Mouse (Mus musculus): ENCODE results near the gene Habp2.
A peak's percentile ranks its signal among the peaks of the same experiment; 100 is the strongest.

The Habp2 gene

DNA sequence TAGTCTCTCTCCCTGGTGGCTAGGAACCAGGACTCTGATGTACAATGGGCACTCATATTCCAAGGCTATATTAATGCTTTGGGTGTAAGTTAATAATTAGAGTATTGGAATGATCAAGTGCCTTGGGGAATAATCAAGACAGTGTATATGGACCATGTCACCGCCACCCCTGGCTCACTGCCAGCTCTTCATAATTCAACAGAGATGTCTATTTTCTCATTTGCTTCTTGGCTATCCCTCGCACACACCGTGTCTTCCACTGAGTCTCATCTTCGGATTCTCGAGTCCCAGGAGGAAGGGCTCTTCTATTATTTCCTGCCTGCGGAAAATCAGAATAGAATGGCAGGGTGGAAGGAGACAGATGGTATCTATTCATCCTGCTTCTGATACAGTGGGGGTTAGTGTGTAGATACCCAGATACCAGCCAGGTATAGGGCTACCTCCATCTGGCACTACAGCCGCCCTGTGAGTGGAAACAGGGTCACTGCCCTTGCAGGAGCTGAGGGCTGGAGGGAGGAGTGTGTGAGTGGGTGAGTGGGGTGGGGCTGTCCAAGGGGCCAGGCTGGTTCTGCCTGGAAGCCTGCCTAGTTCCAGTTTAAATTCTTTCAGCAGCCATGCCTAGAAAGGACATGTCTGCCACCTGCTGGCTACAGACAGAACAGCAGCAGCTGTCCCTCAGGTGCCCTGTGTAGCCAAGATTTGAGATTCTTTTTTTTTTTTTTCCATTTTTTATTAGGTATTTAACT lies 7.9 kb downstream of the Habp2 start:
- peak; percentile 34 for DNase-seq (ENCODE audit: low read depth, low spot score)

DNA sequence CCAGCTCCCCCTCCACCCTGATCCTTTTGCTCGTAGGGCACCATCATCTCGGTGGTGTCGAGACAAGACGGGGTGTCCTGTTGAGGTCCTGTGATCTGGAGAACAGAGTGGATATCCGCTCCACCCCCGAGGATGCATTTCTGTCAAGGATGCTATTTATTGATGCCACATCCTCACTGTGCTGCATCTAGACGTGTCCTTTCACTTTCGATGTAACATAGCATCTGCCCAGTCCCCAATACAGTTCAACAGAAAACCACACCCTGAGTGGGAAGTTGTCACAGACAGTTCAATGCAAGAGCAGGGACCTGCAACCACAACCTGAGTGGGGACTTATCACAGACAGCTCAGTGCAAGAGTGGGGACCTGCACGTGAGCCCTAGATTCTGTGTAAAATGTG lies 9.7 kb downstream of the Habp2 start:
- DNase-seq (ENCODE audit: low read depth, low spot score): no peak

DNA sequence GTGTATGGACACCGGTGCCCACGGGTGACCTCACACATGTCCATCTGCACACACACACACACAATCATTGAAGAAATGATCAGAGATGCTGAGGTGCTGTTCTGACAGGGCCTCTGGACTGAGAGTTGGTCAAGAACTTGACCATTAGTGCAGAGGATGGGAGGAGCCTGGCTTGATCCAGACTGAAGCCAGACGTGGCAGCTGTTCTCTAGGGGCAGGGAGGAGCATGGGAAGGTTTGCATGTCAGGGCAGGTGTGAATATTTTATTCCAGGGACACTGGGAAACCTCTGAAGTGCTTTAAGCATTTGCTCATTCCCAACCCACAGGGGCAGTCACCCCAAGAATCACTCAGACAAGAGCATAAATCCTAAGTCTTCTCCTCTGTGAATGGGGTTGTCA lies 10.3 kb downstream of the Habp2 start:
- no peak for DNase-seq (ENCODE audit: low read depth, low spot score)

DNA sequence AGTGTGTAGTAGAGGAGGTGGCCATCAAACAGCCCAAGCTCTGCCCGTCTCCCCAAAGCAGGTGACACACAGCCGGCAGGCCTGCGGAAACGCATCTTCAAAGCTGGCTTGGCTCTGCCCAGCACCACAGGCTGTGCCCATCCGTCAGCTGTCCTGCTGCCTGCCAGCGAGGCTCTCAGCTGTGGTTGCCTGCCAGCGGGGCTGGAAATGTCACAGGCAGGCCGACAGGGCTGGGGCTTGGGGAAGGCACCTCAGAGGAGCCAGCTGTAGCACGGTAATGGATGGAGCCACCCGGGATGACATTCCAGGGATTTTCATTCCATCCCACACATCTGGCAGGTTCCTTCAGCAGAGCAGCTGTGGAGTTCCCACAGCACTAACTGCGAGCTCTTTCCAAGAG lies 13.9 kb downstream of the Habp2 start:
- DNase-seq (ENCODE audit: low read depth, low spot score): no peak

DNA sequence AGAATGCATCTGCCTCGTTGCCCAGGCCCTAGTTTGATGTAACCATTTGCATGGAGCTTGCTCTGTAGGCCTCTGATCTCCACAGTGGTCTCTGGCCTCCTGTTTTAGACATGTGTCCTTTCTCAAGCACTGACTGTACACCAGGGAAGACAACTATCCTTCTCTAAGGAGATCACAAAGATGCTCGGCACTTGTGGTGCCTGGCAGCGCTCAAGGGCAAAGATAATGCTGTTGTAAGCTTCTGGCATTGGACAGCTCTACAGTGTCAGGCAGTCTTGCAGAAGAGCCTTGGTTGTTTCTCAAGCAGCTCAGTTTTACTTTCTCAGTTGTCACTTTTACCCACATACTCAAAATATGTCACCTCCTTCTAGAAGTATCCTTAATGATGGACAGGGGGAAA lies 29.6 kb downstream of the Habp2 start:
- no peak for DNase-seq (ENCODE audit: low read depth, low spot score)

DNA sequence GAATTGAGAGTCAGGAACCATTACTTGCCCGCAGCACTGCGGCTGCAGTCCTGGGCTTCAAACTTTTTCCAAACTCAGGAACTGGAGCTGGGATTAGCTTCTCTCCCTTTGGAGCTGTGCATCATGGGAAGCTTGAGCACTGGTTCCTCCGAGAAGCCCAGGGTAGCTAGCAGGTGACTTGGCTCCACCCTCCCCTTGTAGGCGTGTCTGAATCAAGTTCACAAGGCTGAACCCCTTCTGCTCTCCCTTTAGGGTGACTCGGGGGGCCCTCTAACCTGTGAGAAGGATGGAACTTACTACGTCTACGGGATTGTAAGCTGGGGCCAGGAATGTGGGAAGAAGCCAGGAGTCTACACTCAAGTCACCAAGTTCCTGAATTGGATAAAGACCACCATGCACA lies 32.3 kb downstream of the Habp2 start:
- DNase-seq (ENCODE audit: low read depth, low spot score): no peak

DNA sequence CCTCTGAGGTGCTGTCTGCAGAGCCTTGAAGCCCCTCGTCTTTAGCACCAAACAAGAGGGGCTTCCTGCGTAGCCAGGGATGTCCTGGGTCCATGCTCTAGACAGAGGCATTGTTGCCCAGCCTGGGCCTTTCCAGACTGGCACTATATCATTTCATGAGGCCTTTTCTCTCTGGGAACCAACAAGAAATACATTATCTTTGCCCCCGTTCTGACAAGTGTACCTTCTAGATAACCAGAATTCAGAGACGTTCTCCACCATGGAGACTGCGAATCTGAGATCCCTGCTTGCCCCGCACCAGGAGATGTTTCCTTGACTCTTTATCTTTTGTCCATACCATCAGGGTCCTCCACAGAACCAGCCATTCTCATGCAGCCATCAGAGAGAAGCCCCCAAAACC lies 32.7 kb downstream of the Habp2 start:
- DNase-seq (ENCODE audit: low read depth, low spot score): no peak

DNA sequence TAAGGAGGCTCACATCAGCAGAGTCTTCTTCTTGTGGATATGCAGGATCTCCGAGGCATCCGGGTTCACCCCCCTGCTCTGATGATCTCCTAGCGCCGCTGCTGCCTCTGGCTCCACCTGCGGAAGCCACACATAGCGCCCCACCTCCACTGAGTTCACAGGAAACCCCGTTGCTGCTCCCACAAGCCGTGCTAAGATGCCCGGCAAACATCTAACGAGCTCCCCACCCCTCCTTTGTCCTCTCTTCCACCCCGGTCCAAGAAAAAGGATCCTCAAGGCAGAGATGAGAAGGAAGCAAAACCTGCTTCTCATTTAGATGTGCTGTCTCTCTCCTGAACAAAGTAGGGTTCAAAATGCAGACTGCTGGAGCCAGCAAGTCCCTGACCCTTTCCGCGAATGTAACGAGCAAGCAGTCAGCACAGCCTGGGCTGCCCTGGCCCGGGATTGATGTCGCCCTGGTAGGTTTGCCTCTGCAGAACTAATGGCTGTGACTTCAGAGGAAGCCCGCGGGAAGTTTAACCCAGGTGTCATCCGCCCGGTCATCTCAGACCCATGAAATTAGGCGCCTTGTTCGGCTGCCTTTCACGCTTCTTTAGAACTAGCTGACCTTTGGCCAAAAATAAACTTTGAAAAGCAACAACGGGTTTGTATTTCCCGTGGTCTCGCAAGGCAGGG lies 33.4 kb downstream of the Habp2 start:
- DNase-seq (ENCODE audit: low read depth, low spot score): no peak

DNA sequence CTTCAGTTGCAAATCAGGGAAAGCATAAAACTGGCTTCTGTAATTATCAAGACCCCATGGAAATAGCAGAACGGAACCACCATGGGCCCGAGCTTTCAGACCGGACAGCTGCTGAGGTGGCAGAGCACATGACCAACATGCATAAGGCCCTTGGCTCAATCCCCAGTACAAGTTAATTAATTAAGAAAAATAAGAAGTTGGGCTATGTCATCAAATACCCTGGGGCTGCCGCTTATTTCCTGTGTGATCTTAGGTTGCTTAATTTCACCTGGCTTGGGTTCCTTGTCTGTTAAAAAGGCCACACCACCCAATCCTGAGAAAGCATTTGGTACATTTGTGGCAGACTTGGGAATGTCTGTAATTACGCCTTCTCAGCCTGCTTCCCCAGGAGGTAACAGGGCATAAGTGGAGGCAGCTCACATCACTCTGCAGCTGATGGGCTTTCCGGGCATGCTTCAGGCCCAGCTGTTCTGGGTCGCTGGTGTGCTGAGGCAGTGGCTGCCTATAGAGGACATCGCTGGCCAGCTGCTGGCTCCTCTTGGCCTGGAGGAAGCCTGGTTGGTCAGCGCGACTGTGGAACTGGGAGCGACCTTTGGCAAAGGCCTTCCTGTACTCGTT lies 34.5 kb downstream of the Habp2 start:
- no peak for DNase-seq (ENCODE audit: low read depth, low spot score)

DNA sequence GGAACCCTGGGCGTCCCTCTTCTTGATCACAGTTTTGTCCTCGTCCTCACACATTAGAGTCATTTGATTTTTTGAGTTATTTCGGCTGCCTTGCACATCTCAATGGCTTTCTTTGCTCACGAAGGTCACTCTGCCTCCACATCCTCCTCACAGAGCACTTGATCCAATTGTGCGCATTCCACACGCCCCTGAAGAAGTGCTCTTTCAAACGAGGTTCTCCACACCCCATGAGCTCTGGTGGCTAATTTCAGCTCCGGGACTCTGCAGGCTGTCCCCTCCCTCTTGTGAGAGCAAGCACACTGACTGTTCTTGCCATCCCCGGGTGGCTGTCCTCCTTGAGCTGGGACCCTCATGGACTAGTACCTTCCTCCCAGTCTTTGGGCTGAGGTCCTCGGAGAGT lies 38.7 kb downstream of the Habp2 start:
- DNase-seq (ENCODE audit: low read depth, low spot score): no peak

DNA sequence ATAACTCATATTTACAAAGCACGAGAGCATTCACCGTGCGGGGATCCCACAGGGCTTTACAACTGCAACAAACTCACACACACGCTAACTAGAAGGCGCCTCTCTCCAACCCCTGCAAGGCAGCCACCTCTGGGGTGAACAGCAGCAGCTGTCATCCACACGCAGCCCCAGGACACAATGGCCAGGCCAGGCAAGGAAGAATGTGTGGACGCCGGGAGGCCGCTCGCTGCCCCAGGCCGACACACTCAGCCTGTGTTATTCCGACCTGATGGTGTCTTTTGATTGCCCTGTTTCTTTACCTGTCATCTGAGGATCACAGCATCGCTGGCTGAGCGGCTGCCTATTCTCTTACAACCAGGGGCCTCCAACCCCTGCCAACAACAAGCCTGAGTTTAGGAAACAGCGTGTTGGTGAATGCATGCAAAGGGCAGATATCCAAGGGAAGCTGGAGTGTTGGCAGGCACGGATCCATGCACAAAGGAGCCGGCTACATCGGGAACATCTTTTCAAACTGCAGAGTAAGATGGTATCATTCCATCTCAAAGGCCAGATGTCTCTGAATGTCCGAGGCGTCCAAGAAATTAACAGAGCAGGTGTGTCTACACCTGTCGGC lies 39.4 kb downstream of the Habp2 start:
- no peak for DNase-seq (ENCODE audit: low read depth, low spot score)

DNA sequence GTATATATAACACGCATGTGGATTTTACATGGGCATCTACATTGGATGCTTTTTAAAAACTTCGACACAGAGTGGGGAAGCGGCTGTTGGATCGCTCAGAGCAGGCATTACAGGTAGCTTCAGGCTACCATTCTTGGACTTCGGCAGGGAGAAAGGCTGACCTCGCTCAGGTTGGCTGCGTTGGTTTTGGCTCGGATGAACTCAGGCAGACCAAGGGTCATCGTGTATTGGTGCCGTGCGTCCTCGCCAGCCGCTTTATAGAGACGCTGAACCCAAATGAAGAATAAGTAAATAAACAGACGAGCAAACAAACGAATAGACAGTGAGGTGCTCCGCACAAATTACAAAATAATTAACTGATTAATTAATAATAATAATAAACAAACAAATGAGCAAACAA lies 49.4 kb downstream of the Habp2 start:
- no peak for DNase-seq (ENCODE audit: low read depth, low spot score)

DNA sequence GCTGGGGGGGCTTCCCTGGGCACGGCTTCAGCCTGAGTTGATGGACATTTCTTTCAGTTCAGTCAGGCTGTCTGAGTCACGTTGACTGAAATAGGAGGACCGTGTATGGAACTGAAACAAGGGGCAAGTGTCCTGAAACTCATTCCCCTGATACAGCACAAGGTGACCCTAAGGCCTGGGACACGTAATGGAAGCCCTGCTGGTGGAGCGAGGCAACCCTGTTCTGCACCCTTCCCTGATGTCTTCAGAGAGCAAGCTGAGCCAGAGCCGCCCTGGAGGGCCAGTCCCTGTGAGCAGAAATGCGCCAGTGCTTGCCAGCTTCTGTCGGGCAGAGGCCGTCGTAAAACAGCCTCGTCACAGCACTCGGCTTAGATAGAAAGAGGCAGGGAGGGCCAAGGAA lies 49.9 kb downstream of the Habp2 start:
- DNase-seq (ENCODE audit: low read depth, low spot score): no peak

DNA sequence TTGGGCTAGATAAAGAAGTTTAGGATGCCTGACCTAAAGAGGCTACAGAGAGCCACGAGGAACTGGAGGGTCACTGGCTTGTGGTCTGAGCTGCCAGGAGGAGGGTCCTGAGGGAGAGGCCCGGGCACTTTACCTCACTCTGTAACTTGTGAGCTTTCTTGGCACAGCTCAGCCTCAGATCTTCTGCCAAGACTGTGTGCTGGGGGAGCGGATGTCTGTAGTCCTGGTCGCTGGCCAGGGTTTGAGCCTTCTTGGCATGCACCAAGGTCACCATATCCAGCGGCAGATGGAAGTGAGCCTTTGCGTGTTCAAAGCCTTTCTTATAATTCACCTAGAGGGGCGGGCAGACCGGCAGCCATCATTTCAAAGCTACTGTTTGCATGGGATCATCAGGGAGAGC lies 55.1 kb downstream of the Habp2 start:
- DNase-seq (ENCODE audit: low read depth, low spot score): no peak

DNA sequence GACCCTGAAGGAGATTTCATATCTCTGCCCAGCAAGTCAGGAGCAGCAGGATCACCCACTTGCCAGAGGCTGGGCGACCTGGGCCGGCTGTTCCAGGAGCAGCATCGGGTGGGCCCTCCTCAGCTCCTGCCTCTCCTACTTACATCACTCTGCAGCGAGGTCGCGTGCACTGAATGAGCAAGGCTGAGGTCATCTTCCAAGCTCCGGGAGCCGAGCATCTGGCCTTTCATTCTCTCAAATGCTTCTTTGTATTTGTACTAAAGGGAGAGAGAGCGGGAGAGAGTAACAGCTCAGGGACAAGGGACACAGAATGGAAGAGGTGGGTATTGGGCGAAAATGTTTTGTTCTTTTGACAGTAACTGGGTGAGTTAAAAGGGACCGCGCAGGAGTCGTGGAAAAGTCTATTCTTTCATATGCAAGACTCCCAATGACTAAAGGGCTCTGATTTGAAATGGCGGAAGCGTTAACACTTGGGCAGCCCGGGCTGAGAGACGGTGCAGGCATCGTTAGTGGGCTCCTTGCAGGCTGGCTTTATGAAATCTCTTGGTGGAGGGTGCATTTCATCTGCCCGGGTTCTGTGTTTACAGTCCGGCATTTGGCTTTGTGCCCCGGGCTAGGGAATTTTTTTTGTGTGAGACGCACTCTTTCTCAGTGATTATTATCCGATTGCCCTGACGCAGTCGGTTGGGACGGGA lies 57.1 kb downstream of the Habp2 start:
- DNase-seq (ENCODE audit: low read depth, low spot score): no peak

DNA sequence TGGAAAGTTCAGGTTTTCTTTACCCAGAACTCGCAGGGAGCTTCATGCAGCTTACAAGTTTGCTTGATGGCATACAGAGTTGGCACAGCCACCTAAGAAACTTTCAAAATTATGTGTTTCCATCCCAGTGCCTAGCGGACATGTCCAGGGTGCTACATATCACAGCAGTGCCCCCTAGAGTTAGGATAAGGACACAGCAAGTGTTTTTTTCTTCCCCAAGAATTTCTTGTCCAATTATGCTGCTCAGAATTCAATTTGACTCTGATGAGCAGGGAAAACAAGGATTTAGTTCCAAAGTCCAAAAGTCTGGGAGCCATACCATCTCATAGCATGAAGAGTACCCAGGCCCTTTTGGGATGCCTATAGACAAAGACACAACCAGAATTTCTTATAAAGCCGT lies 59.1 kb downstream of the Habp2 start:
- no peak for DNase-seq (ENCODE audit: low read depth, low spot score)

DNA sequence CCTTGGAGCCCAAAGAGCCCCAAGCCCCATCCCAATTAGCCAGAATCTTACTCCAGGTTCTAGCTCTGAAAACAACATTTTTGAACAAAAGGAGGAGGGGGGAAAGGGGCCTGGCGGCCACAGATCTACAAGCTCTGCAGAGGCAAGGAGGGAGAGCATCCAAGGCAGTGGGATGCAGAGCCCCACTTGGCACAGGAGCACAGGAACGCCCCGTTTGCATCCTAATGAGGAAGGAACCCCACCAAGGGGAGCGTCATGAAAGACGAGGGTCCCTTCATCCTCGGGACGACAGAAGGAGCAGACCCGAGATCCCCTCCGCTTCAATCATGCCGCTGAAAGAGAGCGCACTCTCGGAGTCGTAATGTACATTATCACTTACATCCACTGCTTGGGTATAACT lies 59.8 kb downstream of the Habp2 start:
- no peak for DNase-seq (ENCODE audit: low read depth, low spot score)

DNA sequence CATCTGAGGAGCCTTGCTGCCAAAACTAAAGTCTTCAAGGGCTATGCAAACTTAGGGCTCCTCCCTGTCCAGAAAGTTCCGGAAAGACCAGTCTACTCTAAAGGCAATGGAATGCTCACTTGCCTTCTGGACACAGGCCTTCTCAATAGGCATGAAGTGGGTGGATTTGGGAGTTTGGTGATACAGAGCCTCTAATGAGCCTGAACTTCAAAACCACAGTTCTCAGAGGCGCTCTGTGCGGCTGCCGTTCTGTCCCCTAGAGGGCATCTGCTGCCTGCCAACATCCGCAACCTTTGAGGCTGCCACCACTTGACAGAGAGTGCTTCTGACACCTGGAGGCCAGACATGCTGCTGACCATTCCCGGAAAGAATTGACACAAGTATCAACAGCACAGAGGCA lies 62.4 kb downstream of the Habp2 start:
- DNase-seq (ENCODE audit: low read depth, low spot score): no peak

DNA sequence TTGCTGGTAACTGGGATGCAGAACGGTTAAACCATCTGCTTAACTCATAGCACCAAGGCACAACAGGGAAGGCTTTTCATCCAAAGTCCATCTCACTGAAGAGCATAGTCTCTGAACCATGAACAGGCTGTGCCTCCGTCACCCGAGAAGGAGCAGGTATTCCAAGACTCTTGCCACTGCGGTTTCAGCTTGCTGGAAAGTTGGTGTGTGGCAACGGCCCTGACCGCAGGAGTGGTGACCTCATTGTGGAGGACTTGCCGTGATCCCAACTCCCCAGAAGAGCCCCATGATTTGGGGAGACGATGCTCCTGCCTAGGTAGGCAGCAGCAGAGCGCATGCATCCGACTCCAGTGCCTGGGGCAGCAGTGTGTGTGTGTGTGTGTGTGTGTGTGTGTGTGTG lies 66.8 kb downstream of the Habp2 start:
- no peak for DNase-seq (ENCODE audit: low read depth, low spot score)

DNA sequence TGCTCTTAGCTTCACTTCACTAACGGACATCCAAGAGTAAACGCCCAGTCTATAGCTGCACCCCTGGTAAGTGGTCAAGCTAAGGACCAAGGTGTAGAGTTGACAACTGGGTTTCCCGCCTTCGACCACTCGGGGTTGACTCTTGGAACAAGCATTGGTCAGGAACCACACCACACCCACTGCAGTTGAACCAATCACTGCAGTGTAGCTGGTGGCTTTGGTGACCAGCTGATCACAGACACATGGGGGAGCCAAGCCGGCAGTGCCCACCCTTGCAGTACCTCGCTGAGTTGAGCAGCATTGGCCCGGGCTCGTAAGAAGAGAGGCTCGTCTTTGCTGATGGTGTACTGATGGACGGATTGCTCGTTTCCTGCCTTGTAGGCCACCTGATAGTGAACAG lies 68.3 kb downstream of the Habp2 start:
- no peak for DNase-seq (ENCODE audit: low read depth, low spot score)

DNA sequence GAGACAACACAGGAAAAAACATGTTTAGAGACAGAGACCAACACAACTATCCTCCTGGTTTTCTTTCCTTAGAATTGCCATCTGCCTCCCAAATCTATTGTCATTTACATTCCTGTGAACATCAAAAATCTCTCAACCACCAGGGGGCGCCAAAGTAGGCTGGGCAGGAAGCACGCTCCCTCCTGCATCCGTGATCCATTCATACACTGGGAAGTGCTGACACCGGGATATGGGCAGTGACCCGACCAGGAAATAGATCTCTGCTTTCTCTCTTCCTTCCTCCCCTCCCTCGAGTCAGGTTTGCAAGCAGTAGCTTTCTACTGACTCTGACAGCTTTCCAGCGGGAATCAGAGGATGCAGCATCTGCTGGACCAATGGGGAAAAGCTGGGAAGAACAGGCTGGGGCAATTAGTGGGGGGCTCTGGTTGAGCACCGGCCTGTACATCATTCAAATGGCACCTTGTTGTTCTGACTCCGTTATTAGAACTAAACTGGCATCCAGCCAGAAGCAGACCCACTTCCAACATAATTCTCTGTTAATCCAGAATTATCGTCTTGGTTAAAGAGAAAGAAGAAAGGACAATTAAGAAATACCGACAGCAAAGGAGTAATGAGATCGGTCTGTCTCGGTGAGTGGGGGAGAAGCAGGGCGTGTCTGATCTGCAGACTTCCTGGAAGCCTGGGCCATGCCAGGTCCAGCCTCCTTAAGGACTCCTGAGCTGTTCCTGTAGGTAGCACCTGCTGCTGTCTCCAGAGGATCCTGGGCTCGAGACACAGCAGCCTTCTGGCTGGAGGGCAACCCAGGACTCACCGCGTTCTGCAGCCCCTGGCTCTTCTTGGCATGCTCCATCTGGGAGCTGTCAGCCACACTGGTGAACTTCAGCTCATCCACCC lies 69.8 kb downstream of the Habp2 start:
- no peak for DNase-seq (ENCODE audit: low read depth, low spot score)
